Mouse (Mus musculus): ENCODE measurements around the gene Cavin3. TPM values are rescaled to one million over a fixed set of nuclear protein-coding genes. Genes with fewer than 3 reads are reported as not detected.
"Not testable (repeated sequence)": the region's sequence is repeated elsewhere in the genome, so short reads cannot be mapped to it uniquely, and the experiment has no call there.

The Cavin3 gene
- total RNA-seq, 2 experiments from 2014 or later: 22.8 to 26.4 TPM

- intact Hi-C loops (cut with DNase I): loop anchor here (5.0 kb wide), 1 partner anchor 255 kb away; the partner anchor contains the start of genes Ilk and Rrp8
- peak; percentile 63 for DNase-seq (ENCODE audit: low spot score)
These were observed 326 bp upstream of the Cavin3 start for GRCm38 (mm10) chr7:105482426-105482825.

- intact Hi-C loops (cut with DNase I): loop anchor here (5.0 kb wide), 1 partner anchor 256 kb away; the partner anchor contains the start of genes Ilk and Rrp8
- peak; percentile 45 for DNase-seq (ENCODE audit: low spot score)
These were observed 1.3 kb downstream of the Cavin3 start for GRCm38 (mm10) chr7:105480561-105481504.

- intact Hi-C loops (cut with DNase I): loop anchor here (5.0 kb wide), 1 partner anchor 257 kb away; the partner anchor contains the start of genes Ilk and Rrp8
These were observed 2.0 kb downstream of the Cavin3 start for GRCm38 (mm10) chr7:105480081-105480480.

DNA sequence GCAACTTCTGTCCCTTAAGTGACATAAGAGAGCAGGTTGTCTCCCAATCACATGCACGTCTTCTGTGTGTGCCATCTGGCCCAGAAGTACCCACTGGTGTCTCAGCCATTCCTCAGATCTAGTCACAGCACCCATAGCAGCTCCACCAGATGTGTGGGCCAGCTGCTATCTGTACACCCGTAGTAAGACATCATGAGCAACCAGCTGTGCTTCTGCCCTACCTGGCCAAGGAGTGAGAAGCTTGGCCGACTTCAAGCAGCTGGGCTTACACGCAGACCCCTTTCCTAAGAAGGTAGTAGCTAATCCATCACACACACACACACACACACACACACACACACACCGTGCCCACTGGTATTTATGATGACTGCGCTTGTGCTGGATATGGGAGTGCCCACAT is 2.9 kb downstream of the Cavin3 start:
- no peak for DNase-seq (ENCODE audit: low spot score)
- intact Hi-C loops (cut with DNase I): loop anchor here (2.0 kb wide), 1 partner anchor 68 kb away; no protein-coding TSS in a partner anchor

More at GRCm38 (mm10) chr7:105480081-105480480, 2.0 kb downstream of the Cavin3 start:
- no peak for DNase-seq (ENCODE audit: low spot score)

- intact Hi-C loops (cut with DNase I): loop anchor here (2.0 kb wide), 1 partner anchor 68 kb away; no protein-coding TSS in a partner anchor
These were observed 3.8 kb downstream of the Cavin3 start for GRCm38 (mm10) chr7:105478344-105478743.

DNA sequence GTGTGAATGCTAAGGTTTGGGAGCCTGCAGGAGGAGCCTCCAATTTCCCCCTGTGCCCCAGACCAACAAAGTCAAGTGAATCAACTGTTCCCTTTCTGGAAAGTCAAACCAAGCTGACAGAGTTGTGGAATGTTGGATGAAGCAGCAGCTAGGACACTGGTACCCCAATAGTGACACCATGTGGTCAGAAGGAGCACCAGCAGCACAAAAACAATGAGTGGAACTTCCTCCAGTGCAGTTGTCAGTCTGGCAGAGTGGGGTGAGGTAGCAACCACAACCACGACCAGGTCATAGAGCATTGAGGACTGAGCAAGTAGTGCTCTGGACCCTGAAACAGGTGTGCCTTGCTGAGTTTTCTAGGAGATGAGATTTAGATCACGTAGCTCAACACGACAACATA is 4.3 kb downstream of the Cavin3 start:
- intact Hi-C loops (cut with DNase I): loop anchor here (2.0 kb wide), 1 partner anchor 67 kb away; no protein-coding TSS in a partner anchor
- peak; percentile 7 for DNase-seq (ENCODE audit: low spot score)

More at GRCm38 (mm10) chr7:105478344-105478743, 3.8 kb downstream of the Cavin3 start:
- DNase-seq (ENCODE audit: low spot score): no peak

DNA sequence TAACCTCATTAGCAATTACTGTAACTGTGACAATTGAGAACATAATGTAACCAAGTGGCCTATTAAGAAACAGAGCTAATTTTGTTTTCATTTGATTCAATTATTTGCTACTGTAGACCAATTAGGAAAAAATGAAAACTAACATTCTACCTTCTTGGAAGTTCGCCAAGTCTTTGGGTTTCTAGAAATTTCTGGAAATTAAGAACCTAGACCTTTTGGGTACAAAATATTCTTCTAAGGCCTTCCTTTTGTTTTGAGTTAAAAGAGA is 4.7 kb downstream of the Cavin3 start:
- intact Hi-C loops (cut with DNase I): no loop called here

GRCm38 (mm10) chr7:105476683-105477432 is 5.2 kb downstream of the Cavin3 start:
- DNase-seq (ENCODE audit: low spot score): no peak
- intact Hi-C loops (cut with DNase I): no loop called here

More for the DNA sequence above, 4.7 kb downstream of the Cavin3 start:
- DNase-seq (ENCODE audit: low spot score): no peak

DNA sequence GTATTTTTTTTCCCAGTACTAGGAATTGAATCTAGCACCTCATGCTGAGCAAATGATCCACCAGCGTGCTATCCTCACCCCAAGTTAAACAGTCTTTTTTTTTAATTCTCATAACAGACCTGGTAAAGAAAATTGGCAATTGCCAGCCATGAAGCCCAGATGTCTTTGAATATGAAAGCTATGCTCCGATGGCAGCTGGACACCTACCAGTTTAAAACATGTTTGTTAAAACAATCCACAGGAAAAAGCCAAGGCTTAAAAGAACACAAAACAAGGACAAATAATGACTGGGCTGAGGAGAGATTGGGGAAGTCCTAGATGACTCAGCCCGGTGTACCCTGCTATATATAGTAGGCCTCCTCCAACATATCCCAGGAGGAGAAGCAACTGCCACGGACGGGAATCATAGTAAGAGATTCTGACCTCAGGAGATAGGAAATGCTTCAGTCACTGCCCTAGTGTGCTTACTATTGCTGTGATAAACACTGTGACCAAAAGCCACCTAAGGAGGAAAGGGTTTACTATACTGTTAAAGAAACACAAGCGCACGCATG is 6.6 kb downstream of the Cavin3 start:
- DNase-seq (ENCODE audit: low spot score): no peak
- intact Hi-C loops (cut with DNase I): no loop called here

- no peak for DNase-seq (ENCODE audit: low spot score)
- intact Hi-C loops (cut with DNase I): no loop called here
These were observed 7.3 kb downstream of the Cavin3 start for GRCm38 (mm10) chr7:105474771-105475315.

GRCm38 (mm10) chr7:105472607-105473006 is 9.5 kb downstream of the Cavin3 start:
- intact Hi-C loops (cut with DNase I): loop anchor here (1.0 kb wide), 1 partner anchor 60 kb away; no protein-coding TSS in a partner anchor
- DNase-seq (ENCODE audit: low spot score): no peak

DNA sequence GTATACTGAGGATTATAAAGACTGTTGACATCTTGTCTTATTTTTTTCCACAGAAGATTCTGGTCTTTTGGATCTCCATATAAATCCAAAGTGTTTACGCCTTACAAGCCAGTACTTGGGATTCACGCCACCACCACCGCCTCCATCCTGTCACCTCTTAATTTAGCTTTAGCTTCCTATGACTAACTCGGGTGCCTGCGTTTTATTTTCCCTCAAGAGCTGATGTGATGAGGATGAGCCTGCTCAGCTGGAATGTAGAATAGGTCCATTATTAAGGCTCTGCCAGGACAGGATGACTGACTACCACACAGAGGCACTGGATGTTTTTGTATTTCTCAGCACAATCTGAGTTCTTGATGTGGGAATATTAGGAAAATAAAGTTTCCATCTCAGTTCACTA is 16.6 kb downstream of the Cavin3 start:
- DNase-seq (ENCODE audit: low spot score); intact Hi-C loops (cut with DNase I): not testable (repeated sequence)

GRCm38 (mm10) chr7:105458546-105458945 is 23.6 kb downstream of the Cavin3 start:
- DNase-seq (ENCODE audit: low spot score): no peak
- intact Hi-C loops (cut with DNase I): no loop called here

DNA sequence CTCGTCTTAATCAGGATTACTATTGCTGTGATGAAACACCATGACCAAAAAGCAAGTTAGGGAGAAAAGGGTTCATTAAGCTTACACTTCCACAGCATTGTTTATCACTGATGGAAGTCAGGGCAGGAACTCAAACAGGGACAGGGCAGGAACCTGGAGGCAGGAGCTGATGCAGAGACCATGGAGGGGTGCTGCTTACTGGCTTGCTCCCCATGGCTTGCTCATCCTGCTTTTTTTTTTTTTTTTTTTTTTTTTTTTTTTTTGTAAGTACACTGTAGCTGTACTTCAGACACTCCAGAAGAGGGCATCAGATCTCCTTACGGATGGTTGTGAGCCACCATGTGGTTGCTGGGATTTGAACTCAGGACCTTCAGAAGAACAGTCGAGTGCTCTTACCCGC is 28.8 kb downstream of the Cavin3 start:
- DNase-seq (ENCODE audit: low spot score); intact Hi-C loops (cut with DNase I): not testable (repeated sequence)

- DNase-seq (ENCODE audit: low spot score): no peak
- intact Hi-C loops (cut with DNase I): no loop called here
These were observed 37.0 kb downstream of the Cavin3 start for GRCm38 (mm10) chr7:105445076-105445475.

GRCm38 (mm10) chr7:105441426-105441825 is 40.7 kb downstream of the Cavin3 start:
- intact Hi-C loops (cut with DNase I): no loop called here
- no peak for DNase-seq (ENCODE audit: low spot score)

- intact Hi-C loops (cut with DNase I): no loop called here
- DNase-seq (ENCODE audit: low spot score): no peak
These were observed 43.9 kb downstream of the Cavin3 start for GRCm38 (mm10) chr7:105437979-105438772.

GRCm38 (mm10) chr7:105434798-105435197 is 47.3 kb downstream of the Cavin3 start:
- no peak for DNase-seq (ENCODE audit: low spot score)
- intact Hi-C loops (cut with DNase I): no loop called here

- intact Hi-C loops (cut with DNase I): no loop called here
- no peak for DNase-seq (ENCODE audit: low spot score)
These were observed 48.2 kb downstream of the Cavin3 start for GRCm38 (mm10) chr7:105433859-105434258.
